Mouse (Mus musculus): ENCODE measurements around the gene Inka2.

Inka2 gene

GRCm38 (mm10) chr3:105732360-105732759 lies 28.0 kb downstream of the Inka2 start:
- no peak for DNase-seq

- no peak for DNase-seq
These were observed 29.1 kb downstream of the Inka2 start for GRCm38 (mm10) chr3:105733538-105733937.

- DNase-seq, result no peak
These were observed 30.9 kb downstream of the Inka2 start for GRCm38 (mm10) chr3:105735285-105735684.

GRCm38 (mm10) chr3:105736148-105736547 lies 31.7 kb downstream of the Inka2 start:
- no peak for DNase-seq

GRCm38 (mm10) chr3:105737070-105737469 lies 32.7 kb downstream of the Inka2 start:
- no peak for DNase-seq

- no peak for DNase-seq
These were observed 33.3 kb downstream of the Inka2 start for GRCm38 (mm10) chr3:105737666-105738065.

- DNase-seq, result no peak
These were observed 42.1 kb downstream of the Inka2 start for GRCm38 (mm10) chr3:105746542-105746941.

GRCm38 (mm10) chr3:105750810-105751209 lies 46.4 kb downstream of the Inka2 start:
- no peak for DNase-seq

GRCm38 (mm10) chr3:105754184-105754583 lies 49.8 kb downstream of the Inka2 start:
- no peak for DNase-seq

GRCm38 (mm10) chr3:105755123-105755522 lies 50.7 kb downstream of the Inka2 start:
- DNase-seq, result no peak

GRCm38 (mm10) chr3:105756505-105756904 lies 52.1 kb downstream of the Inka2 start:
- no peak for DNase-seq

- DNase-seq, result no peak
These were observed 53.1 kb downstream of the Inka2 start for GRCm38 (mm10) chr3:105757323-105758083.

- DNase-seq, result no peak
These were observed 53.7 kb downstream of the Inka2 start for GRCm38 (mm10) chr3:105758098-105758497.

- DNase-seq, result no peak
These were observed 54.3 kb downstream of the Inka2 start for GRCm38 (mm10) chr3:105758658-105759057.

- no peak for DNase-seq
These were observed 55.7 kb downstream of the Inka2 start for GRCm38 (mm10) chr3:105760063-105760462.

- DNase-seq, result no peak
These were observed 58.9 kb downstream of the Inka2 start for GRCm38 (mm10) chr3:105763132-105763851.

- DNase-seq, result no peak
These were observed 64.1 kb downstream of the Inka2 start for GRCm38 (mm10) chr3:105768529-105768928.

- no peak for DNase-seq
These were observed 65.0 kb downstream of the Inka2 start for GRCm38 (mm10) chr3:105769380-105769779.

Data from kidney, adult 11 months (tissue).